Mouse (Mus musculus): ENCODE data around the gene Dnah17. TPM values are rescaled to one million over a fixed set of nuclear protein-coding genes. Genes with fewer than 3 reads are reported as not detected.

The Dnah17 gene
- total RNA-seq, 4 experiments from 2014 or later = 0.03 to 0.66 (median 0.07) TPM

DNA sequence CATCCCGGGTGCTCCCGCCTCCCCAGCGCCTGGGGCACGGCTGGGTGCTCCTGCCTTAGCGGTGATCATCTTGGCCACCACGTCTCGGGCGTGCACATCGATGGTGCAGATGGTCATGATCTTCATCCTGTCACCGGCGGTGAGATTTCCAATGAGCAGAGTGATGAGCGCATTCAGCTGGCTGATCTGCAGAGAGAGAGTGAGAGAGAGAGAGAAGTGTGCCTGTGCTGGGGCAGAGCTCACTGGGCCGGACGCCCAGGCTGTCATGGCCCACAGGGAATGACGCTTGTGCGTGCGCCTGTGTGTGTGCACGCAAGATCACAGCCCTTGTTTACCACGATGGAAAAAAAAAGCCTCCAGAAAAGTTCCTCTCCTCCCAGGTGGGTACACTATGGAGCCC, 41.5 kb downstream of the Dnah17 start:
- no peak for DNase-seq (ENCODE audit: low spot score)

GRCm38 (mm10) chr11:118085961-118086360, 44.5 kb downstream of the Dnah17 start:
- no peak for DNase-seq (ENCODE audit: low spot score)

GRCm38 (mm10) chr11:118085176-118085575, 45.3 kb downstream of the Dnah17 start:
- DNase-seq (ENCODE audit: low spot score) = no peak

- no peak for DNase-seq (ENCODE audit: low spot score)
Observed at GRCm38 (mm10) chr11:118084266-118084665, 46.2 kb downstream of the Dnah17 start.

GRCm38 (mm10) chr11:118083811-118084210, 46.6 kb downstream of the Dnah17 start:
- peak; percentile 59 for DNase-seq (ENCODE audit: low spot score)

DNA sequence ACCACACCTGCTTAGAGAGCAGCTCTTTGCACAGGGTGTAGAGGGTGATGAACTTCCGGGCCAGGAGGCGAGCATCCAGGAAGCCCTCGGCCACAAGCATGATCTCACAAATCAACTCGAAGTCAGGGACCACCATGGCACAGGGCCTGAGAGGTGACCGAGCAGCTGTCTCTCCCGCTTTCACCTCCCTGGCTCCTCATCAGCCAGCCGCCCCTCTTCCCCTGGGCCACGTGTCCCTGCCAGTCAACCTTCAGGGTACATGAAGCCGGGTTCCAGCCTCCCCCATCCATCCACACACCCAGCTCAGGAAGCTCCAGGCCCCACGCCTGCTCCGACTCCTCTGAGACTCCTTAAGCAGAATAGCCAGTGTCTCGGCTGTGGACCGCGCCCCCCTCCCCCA, 48.1 kb downstream of the Dnah17 start:
- DNase-seq (ENCODE audit: low spot score) = no peak

GRCm38 (mm10) chr11:118079750-118080149, 50.7 kb downstream of the Dnah17 start:
- DNase-seq (ENCODE audit: low spot score) = no peak

DNA sequence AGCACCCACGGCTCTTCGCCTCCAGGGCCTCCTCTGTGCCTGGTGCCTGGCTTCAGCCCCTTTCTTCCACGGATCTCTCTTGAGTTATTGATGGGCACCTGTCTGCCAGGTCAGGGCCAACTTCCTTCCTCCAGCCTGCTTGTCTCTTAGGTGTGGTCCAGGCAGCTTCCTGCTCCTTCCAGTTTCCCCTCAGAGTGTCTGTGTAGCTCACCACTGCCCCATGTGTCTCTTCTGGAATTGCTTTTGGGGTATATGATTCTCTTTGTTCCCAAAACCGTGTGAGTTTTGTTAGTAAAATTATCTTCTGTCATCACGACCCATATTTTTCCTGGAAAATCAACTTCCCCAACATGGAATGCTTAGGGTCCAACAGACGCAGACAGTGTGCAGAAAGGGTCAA, 53.5 kb downstream of the Dnah17 start:
- no peak for DNase-seq (ENCODE audit: low spot score)

DNA sequence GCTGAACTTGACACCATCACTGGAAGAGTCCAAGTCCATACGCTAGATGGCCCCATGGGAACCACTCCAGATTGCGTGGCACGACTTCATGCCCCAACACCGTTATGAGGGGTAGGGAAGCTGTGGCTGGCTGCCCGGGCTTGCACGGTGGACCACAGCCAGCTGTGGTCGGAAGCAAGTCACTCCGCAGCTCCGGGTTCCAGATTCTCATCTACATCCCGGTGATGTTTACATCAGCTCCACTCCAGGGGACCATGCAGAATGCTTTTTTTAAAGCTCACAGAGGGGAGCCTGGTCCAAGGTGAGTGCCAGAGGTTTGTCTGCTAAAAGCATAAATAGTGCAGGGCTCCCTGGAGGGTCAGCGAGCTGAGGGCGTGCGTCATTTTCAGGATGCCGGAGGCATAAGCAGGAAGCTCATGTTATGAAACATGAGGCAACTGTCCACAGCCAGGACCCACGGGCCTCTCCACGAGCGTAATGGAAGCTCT, 55.4 kb downstream of the Dnah17 start:
- DNase-seq (ENCODE audit: low spot score) = no peak

DNA sequence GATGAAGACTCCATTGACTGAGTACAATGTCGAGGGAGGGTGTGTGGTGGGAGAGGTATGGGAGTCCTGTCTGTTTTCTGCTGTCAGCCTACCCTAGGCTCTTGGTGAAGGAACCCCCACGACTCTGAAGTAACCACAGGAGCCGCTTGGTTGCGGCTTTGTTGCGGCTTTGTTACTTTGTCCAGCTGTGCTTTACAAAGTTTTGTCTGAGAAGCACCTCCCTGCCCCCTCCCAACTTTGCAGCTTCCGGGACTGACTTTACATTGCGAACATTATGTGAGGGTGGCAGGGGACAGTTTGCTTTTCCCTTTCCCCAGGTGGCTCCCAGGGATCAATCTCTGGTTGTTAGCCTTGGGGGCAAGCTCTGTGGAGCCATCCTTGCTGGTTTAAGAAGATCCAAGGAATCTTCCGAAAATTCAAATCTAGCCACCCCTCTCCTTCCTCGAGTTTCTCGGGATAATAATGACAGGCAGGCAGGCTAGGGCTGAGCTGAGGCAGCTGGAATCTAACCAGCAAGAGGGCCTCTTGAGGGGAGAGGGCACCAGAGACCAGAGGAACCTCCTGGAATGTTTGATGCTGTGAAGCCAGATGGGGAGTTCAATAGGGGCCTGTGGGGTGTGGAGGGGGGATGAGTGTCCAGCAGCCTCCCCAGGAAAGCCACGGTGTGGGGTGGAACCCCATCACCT, 59.1 kb downstream of the Dnah17 start:
- no peak for DNase-seq (ENCODE audit: low spot score)

DNA sequence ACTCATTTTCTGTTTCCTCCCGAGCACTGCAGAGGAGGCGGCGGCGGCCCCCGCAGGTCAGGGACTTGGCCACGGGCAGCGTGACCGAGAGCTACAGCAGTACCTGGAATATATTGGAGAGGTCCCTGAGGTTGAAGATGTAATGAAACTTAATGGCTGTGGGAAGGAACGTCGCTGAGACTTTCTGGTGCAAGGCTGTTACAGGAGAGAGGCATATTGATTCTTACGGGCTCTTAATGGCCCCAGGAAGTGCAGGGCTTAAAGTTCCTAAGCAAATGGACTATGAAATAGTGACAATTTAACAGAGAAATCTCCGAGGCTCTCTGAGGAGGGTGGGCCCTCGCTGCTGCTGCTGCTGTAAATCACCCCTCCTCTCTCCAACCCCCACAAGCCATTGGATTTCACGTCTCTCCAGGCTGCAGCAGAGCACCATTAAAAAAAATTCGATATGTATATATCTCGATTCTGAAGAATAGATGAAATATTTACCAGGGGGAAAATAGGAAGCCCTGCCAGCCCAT, 61.6 kb downstream of the Dnah17 start:
- DNase-seq (ENCODE audit: low spot score) = no peak

DNA sequence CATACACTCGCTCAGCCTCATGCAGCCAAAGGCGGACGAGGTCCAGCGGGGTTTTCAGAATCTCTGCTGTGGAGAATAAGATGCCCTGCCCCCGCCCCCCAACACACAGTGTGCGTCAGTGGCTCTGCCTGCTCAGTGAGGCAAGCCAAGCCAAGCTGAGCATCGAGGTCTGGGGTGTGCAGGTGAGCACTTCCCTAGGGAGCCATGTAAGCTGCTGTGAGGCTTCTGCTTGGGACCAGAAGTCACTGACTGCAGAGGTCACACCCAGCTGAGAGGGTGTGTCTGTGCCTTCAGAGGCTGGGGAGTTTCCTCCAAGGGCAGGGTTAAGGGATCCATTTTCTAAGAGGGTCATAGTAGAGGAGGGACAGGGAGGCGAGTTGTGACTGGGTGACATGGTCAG, 62.8 kb downstream of the Dnah17 start:
- no peak for DNase-seq (ENCODE audit: low spot score)

- no peak for DNase-seq (ENCODE audit: low spot score)
Observed at GRCm38 (mm10) chr11:118060038-118060437, 70.4 kb downstream of the Dnah17 start.

- DNase-seq (ENCODE audit: low spot score) = no peak
Observed at GRCm38 (mm10) chr11:118058872-118059271, 71.6 kb downstream of the Dnah17 start.

- no peak for DNase-seq (ENCODE audit: low spot score)
Observed at GRCm38 (mm10) chr11:118058367-118058766, 72.1 kb downstream of the Dnah17 start.

DNA sequence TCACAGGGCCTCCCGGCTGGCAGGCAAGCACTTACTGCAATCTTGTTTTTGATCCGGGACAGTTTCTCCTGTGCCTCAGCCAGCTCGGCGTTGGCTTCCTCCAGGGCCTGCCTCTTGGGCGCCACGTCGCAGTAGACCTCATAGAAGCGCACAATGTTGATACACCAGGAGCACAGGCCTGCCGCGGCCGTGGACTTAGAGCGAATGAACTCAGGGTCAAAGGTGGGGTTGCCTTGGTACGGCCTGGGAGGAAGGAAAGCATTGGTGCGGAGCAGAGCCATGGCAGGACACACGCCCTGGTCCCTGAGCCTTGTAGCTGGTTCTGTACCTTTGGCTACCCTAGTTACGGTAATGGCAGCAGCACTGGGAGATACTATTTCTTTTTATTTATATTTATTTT, 80.3 kb downstream of the Dnah17 start:
- no peak for DNase-seq (ENCODE audit: low spot score)

DNA sequence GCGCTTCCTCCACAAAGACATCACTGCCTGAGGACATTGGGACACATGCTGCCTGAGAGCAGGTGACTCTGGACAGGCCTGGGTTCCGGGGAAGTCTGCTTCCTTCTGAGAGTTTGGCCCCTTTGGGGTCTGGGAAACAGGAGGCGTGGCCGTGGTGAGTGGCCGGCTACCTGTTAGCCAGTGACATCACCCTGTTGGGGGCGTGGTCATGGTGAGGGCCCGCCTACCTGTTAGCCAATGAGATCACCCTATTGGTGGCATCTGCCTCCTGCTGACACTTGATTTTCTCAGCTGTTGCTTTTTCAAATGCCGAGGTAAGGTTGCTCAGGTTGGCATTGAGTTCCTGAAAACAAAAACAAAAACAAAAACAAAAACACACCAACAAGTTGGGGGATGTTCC, 80.8 kb downstream of the Dnah17 start:
- DNase-seq (ENCODE audit: low spot score) = no peak

DNA sequence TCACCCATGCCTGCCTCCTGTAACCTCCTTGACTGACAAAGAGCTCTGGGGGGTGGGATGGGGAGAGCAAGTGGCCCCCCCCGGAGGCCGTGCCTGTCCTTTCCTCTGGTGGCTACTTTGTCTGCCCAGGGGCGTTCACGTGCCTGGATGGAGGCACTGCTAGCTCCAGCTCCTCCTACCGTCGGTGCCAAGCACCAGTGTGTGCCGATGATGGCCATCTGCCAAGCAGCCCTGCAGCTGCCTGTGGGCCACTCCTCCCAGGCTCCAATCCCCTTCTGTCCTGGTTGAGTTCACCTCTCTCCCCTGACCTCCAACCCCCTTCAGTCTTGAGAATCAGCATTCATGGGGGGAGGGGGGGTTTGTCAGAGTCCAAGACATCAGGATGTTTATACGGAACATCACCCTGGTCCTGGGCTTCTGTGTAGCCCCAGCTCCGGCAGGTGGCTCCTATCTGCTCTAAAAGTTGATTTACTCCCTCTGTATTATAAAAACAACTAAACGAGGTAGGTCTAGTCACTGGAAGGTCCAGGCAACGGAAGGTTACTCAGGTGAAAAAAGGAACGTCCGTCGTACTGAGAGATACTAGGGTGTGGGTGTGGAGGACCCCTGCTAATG, 87.0 kb downstream of the Dnah17 start:
- DNase-seq (ENCODE audit: low spot score) = peak; percentile 14

DNA sequence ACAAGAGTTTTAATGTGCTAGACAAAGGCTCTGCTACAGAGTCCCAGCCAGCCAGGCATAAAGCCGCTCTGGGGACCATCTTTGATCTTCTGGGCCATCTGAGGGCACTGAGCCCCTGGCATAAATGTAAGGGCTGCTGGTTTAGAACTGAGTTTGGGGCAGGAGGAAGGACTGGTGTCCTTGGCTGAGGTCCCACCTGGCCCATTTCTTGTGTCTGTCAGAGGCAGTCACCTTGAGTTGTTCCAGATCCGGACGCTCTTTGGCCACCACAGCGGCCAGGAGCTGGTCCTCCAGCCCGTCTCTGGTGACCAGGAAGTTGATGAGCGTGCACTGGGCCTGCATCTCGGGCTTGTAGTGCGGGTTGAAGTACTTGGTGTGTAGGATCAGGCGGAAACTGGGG, 87.6 kb downstream of the Dnah17 start:
- DNase-seq (ENCODE audit: low spot score) = no peak

GRCm38 (mm10) chr11:118035068-118035467, 95.4 kb downstream of the Dnah17 start:
- DNase-seq (ENCODE audit: low spot score) = no peak

- no peak for DNase-seq (ENCODE audit: low spot score)
Observed at GRCm38 (mm10) chr11:118034395-118034794, 96.0 kb downstream of the Dnah17 start.

DNA sequence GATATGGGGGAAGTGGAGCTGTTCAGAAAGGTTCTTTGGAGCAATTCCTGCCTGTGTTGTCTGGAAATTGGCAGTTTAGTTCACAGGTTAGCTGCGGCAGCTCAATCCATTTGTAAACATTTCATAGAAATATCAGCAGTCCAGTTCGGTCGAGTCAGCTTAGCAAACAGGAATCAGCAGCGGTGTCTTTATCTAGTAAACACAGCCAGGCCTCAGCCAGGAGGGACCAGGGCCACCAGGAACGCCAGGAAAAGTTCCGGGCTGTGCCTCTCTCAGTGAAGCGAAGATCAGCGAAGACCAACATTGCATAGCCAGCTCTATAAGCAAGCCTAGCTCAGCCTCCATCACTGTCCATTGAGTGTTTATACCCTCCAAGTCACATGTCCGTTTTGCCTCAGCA, 99.3 kb downstream of the Dnah17 start:
- no peak for DNase-seq (ENCODE audit: low spot score)

- no peak for DNase-seq (ENCODE audit: low spot score)
Observed at GRCm38 (mm10) chr11:118029170-118029569, 101.3 kb downstream of the Dnah17 start.
